In genomic region chr16:37789394-37789920, GRCm38 (mm10) we compare ENCODE assay signal across 12 mouse cellular contexts. TPM values are rescaled to one million over a fixed set of nuclear protein-coding genes. Genes with fewer than 3 reads are reported as not detected.
DNase-seq lines count a peak whose midpoint lies in the region; ATAC-seq and TF ChIP-seq lines count a peak whose summit lies in the region.
"Had no signal": no experiment of that assay in that cellular context is flagged by ENCODE, and none has a peak within 500 bp of the region (broad histone marks: within the 10 kb centered on the region; RNA-seq: fewer than 3 reads in every experiment).

No protein-coding gene starts in this region.

- H3K4me2 ChIP-seq in lung, postnatal 0 days (replicated peaks; ENCODE audit: low read depth, low read length): no peak overlapping the region
- H3K4me2 ChIP-seq in stomach, embryonic 14.5 days (replicated peaks; ENCODE audit: low read depth, low read length): no peak overlapping the region
- H3K4me2 ChIP-seq: liver, embryonic 15.5 days had no signal

- no peak overlapping the region for H3K4me3 ChIP-seq in heart, embryonic 10.5 days
- H3K4me3 ChIP-seq in lung, postnatal 0 days (ENCODE audit: low read depth, low read length): no peak overlapping the region
- no peak overlapping the region for H3K4me3 ChIP-seq in embryonic fibroblast, embryonic 13.5 days (ENCODE audit: insufficient read depth, low read length)
- H3K4me3 ChIP-seq in stomach, embryonic 14.5 days (ENCODE audit: low read depth, low read length): no peak overlapping the region
- H3K4me3 ChIP-seq: liver, embryonic 15.5 days had no signal

- H3K4me1 ChIP-seq in heart, embryonic 10.5 days: peaks cover 75% of the 10 kb centered on the region
- peaks cover 35% of the 10 kb centered on the region for H3K4me1 ChIP-seq in lung, postnatal 0 days (ENCODE audit: insufficient read depth, low read depth, low read length)
- peaks cover 43% of the 10 kb centered on the region for H3K4me1 ChIP-seq in embryonic fibroblast, embryonic 13.5 days (ENCODE audit: control insufficient read depth, insufficient read depth, low read length)
- H3K4me1 ChIP-seq in stomach, embryonic 14.5 days (ENCODE audit: control insufficient read depth, insufficient read depth, low read length): peaks cover 41% of the 10 kb centered on the region
- H3K4me1 ChIP-seq: liver, embryonic 15.5 days had no signal

- TF ChIP-seq EP300 in lung, postnatal 0 days (IDR thresholded peaks at IDR 0.05): no peak

- peaks cover 35% of the 10 kb centered on the region for H3K36me3 ChIP-seq in heart, embryonic 10.5 days
- no peaks in the 10 kb centered on the region for H3K36me3 ChIP-seq in lung, postnatal 0 days (ENCODE audit: insufficient read depth, low read length)
- peaks cover 39% of the 10 kb centered on the region for H3K36me3 ChIP-seq in stomach, embryonic 14.5 days (ENCODE audit: control insufficient read depth, insufficient read depth, low read length)
- H3K36me3 ChIP-seq: liver, embryonic 15.5 days had no signal

- H3K9ac ChIP-seq in lung, postnatal 0 days (replicated peaks; ENCODE audit: low read depth): no peak overlapping the region
- H3K9ac ChIP-seq in stomach, embryonic 14.5 days (replicated peaks; ENCODE audit: low read depth, low read length): no peak overlapping the region
- H3K9ac ChIP-seq: liver, embryonic 15.5 days had no signal

- intact Hi-C loops in heart, postnatal 25 days (cut with DNase I): no loop called here

- TF ChIP-seq POLR2A in embryonic fibroblast, embryonic 13.5 days (IDR thresholded peaks at IDR 0.05; ENCODE audit: low read depth, low read length): no peak

- 62% methylated on average over 6 of the region's 6 CpGs for WGBS in heart, embryonic 10.5 days
- WGBS in lung, postnatal 0 days: 54% methylated on average over 6 of the region's 6 CpGs
- WGBS in stomach, embryonic 14.5 days: 66% methylated on average over 6 of the region's 6 CpGs

- no peaks in the 10 kb centered on the region for H3K9me3 ChIP-seq in heart, embryonic 10.5 days
- no peaks in the 10 kb centered on the region for H3K9me3 ChIP-seq in lung, postnatal 0 days (ENCODE audit: low read length)
- no peaks in the 10 kb centered on the region for H3K9me3 ChIP-seq in stomach, embryonic 14.5 days (ENCODE audit: control insufficient read depth, low read depth, low read length)
- H3K9me3 ChIP-seq: liver, embryonic 15.5 days had no signal

- no peak for ATAC-seq in lung, postnatal 0 days
- no peak for ATAC-seq in stomach, embryonic 14.5 days (ENCODE audit: insufficient number of reproducible peaks, insufficient read depth, low FRiP score, low read depth)

- no peak for TF ChIP-seq CTCF in lung, postnatal 0 days (IDR thresholded peaks at IDR 0.05)
- TF ChIP-seq CTCF in embryonic fibroblast, embryonic 13.5 days (IDR thresholded peaks at IDR 0.05; ENCODE audit: borderline replicate concordance, insufficient read depth, low read length): no peak

- DNase-seq in heart, embryonic 10.5 days (ENCODE audit: low spot score): no peak
- DNase-seq in heart, postnatal 25 days (ENCODE audit: low spot score): no peak
- DNase-seq in lung, postnatal 0 days (ENCODE audit: low spot score): no peak
- DNase-seq in lung, adult 18-20 months: no peak
- DNase-seq in retina, embryonic 14.5 days (ENCODE audit: low spot score): no peak
- no peak for DNase-seq in left cerebral cortex, adult 18-20 months (ENCODE audit: low spot score in 2 of 2)
- DNase-seq: kidney, postnatal 10 days; right cerebral cortex, postnatal 25 days; thymus, postnatal 25 days had no signal

- H3K27me3 ChIP-seq in heart, embryonic 10.5 days (ENCODE audit: insufficient read depth, poor library complexity, severe bottlenecking): no peaks in the 10 kb centered on the region
- no peaks in the 10 kb centered on the region for H3K27me3 ChIP-seq in lung, postnatal 0 days (replicated peaks; ENCODE audit: insufficient read depth, low read length)
- no peaks in the 10 kb centered on the region for H3K27me3 ChIP-seq in stomach, embryonic 14.5 days (ENCODE audit: control insufficient read depth, insufficient read depth, low read length)
- H3K27me3 ChIP-seq: liver, embryonic 15.5 days had no signal

- peak overlapping the region; percentile 76 for H3K27ac ChIP-seq in heart, embryonic 10.5 days
- peak overlapping the region; percentile 55 for H3K27ac ChIP-seq in lung, postnatal 0 days (ENCODE audit: low read length)
- H3K27ac ChIP-seq in embryonic fibroblast, embryonic 13.5 days (ENCODE audit: insufficient read depth, low read length): peak overlapping the region; percentile 99
- H3K27ac ChIP-seq in stomach, embryonic 14.5 days (ENCODE audit: low read length): peak overlapping the region; percentile 98
- H3K27ac ChIP-seq: liver, embryonic 15.5 days had no signal

RNA-seq across cellular contexts. Expression of gene Fstl1, which starts 12.8 kb away (rescaled TPM):
- polyA plus RNA-seq in heart, embryonic 10.5 days (2016; fragmentation: Nextera tagmentation; extraction: Ambion mirVana): 312 and 372 TPM in 2 replicates
- 100 to 1,000 TPM; 107 to 122 TPM for total RNA-seq in heart, postnatal 25 days (2021)
- 305 and 333 TPM in 2 replicates for polyA plus RNA-seq in lung, postnatal 0 days (2015; fragmentation: Nextera tagmentation; extraction: Ambion mirVana)
- 1,166 and 1,394 TPM in 2 replicates for polyA plus RNA-seq in embryonic fibroblast, embryonic 13.5 days (2011; ENCODE audit: insufficient read length, low read depth, missing spikeins)
- polyA plus RNA-seq in stomach, embryonic 14.5 days (2014; fragmentation: Nextera tagmentation; extraction: Ambion mirVana): 519 and 542 TPM in 2 replicates
- 10 to 100 TPM; 27.6 to 27.9 TPM for total RNA-seq in left cerebral cortex, adult 18-20 months (2021)
